Mouse (Mus musculus) right cerebral cortex, postnatal 10 days (tissue): Measurements from ENCODE around the gene Amph.
A peak's percentile ranks its signal among the peaks of the same experiment; 100 is the strongest.
"Not testable (repeated sequence)": the region's sequence is repeated elsewhere in the genome, so short reads cannot be mapped to it uniquely, and the experiment has no call there.

ENCODE experiments used
- DNase-seq, 2 experiments: peaks; one replicate each; pipeline ENCODE4 v3.0.0; 2021; ENCODE audit warnings: low spot score in 2 of 2

Gene Amph

DNA sequence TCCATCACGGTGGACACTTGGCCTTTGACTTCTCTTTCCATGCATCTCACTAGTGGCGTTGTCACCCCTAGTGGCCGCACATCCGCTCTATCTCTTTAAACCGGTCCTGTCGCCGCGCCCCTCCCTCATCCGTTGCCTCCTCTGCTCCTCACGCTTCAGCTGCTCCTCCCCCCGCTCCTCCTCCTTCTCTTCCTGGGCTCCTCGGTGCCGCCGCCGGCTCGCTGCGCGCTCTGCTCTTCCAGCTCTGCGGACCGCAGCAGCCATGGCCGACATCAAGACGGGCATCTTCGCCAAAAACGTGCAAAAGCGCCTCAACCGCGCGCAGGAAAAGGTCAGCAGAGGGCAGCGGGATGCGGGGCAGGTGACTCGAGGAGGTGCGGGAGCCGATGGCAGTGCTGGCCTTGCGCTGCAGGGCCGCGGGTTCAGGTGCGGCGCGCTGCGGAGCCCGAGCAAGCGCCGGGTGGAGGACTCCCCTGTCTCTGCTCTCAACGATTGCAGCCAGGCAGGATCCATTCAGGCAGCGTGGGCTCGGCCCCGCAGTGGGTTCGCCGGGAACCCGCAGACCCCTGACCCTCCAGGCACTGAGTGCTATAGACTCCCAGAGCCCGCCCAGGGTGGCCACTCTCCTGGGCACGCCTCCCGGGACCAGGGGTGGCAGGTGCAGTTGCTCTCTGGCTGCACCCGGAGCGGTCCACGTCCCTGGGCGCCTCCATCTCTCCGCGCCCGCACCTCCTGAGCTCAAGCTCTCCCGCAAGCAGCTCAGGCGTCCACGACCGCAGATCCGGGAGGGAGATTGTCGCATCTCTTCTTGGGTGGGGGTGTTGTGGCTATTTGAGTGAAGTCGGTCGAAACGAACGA, at the start of gene Amph:
Amph (plus strand) TSS at position 35 of the 858 bp plus-strand sequence.
- DNase-seq = peak; percentile 95 to 96

GRCm38 (mm10) chr13:18903623-18904022, 44.4 kb upstream of the Amph start:
- no peak for DNase-seq

GRCm38 (mm10) chr13:18914774-18915173, 33.2 kb upstream of the Amph start:
- no peak for DNase-seq

GRCm38 (mm10) chr13:18933191-18933590, 14.8 kb upstream of the Amph start:
- not testable (repeated sequence) for DNase-seq

DNA sequence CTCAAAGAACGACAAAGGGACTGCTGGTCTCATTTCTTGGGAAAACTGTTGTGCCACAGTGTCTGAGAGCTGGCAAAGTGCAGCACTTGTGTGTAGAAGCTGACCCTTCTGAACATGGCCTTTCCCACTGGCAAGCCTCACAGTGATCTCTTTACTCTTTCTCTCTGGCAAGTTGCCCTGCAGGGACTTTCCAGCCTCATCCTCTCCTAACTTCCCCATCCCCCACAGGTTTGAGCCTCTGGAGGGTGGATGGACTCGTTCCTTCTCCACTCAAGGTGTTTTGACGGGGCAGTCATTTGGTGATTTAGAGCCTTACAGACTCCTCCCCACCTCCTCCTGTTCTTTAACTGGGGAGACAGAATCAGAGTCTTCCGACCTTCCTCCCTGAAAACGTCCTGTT, 319 bp upstream of the Amph start:
- peak; percentile 34 to 43 for DNase-seq

DNA sequence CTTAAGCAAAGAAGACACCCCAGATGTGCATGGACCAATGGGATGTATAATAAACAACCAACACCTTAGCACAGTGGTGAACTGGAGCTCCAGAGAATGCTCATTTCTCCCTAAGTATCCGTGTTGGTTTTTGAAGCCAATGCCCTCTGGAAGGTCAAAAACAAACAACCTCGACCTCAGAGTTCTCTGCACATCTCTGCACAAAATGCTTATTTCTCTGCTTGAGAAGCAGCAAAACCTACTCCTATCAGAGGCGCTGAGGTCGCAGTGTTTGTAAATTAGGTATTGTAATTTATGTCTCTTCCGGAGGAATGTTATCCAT, 985 bp downstream of the Amph start:
- DNase-seq = no peak

GRCm38 (mm10) chr13:18949626-18950200, 1.7 kb downstream of the Amph start:
- DNase-seq = peak; percentile 28 to 36

- DNase-seq = no peak
Observed at GRCm38 (mm10) chr13:18953575-18953974, 5.6 kb downstream of the Amph start.

GRCm38 (mm10) chr13:18956065-18956913, 8.3 kb downstream of the Amph start:
- no peak for DNase-seq

- DNase-seq = no peak
Observed at GRCm38 (mm10) chr13:18957028-18957427, 9.0 kb downstream of the Amph start.

- DNase-seq = no peak
Observed at GRCm38 (mm10) chr13:18972571-18972970, 24.6 kb downstream of the Amph start.

DNA sequence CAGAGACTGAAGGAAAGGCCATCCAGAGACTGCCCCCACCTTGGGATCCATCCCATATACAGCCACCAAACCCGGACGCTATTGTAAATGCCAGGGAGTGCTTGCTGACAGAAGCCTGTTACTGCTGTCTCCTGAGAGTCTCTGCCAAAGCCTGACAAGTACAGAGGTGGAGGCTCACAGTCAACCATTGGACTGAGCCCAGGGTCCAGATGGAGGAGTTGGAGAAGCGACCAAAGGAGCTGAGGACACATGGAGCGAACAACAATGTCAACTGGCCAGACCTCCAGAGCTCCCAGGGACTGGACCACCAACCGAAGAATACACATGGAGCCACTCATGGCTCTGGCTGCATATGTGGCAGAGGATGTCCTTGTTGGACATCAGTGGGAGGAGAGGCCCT, 26.3 kb downstream of the Amph start:
- no peak for DNase-seq

- DNase-seq = no peak
Observed at GRCm38 (mm10) chr13:18987266-18987665, 39.3 kb downstream of the Amph start.

- no peak for DNase-seq
Observed at GRCm38 (mm10) chr13:18988323-18988722, 40.3 kb downstream of the Amph start.

GRCm38 (mm10) chr13:18989185-18989714, 41.2 kb downstream of the Amph start:
- DNase-seq = no peak

- DNase-seq = peak; percentile 34 to 62
Observed at GRCm38 (mm10) chr13:19002502-19002901, 54.5 kb downstream of the Amph start.

DNA sequence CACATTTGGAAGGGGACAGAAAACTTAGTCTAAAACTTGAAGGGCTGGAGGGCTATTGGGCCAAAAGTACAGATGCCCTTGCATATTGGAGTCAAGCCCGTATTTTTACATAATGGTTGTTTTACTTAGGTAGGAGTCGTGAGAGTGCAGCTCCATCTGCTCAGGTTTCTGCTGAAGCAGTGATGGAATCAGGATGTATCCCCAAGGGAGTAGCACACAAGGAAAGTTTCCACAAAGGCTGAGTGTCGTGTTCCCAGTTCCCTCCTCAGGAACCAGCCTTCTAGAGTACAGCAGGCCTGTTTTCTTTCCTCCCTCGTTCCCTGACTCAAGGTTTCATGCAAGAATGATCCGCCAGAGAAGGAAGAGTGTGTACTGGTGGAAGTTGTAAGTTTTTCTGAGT, 56.4 kb downstream of the Amph start:
- no peak for DNase-seq

- DNase-seq = no peak
Observed at GRCm38 (mm10) chr13:19008440-19008839, 60.4 kb downstream of the Amph start.

- no peak for DNase-seq
Observed at GRCm38 (mm10) chr13:19014825-19015375, 66.9 kb downstream of the Amph start.

DNA sequence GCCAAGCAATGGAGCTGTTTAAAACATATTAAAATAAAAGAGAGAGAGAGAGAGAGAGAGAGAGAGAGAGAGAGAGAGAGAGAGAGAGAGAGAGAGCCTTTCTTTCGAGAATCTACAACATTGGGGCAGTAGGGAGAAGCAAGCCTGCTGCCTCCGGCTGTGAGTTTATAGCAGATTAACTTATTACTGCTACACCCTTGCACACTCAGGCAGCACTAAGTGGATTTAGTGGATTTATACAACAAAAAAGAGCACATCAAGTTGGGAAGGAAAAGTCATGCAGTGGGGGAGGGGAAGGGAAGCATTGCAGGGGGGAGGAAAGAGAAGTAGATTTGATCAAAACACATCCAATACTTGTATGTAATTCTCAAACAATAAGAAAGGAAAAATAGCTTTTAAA, 73.5 kb downstream of the Amph start:
- DNase-seq = no peak

GRCm38 (mm10) chr13:19022310-19022709, 74.3 kb downstream of the Amph start:
- DNase-seq = no peak
